Mouse (Mus musculus): ENCODE data around the gene Card10.

Gene Card10

GRCm38 (mm10) chr15:78778077-78778870 is 24.6 kb downstream of the Card10 start:
- DNase-seq (ENCODE audit: inconsistent age in 2 of 2, low spot score in 1 of 2) = peak; percentile 86 to 95

- DNase-seq (ENCODE audit: inconsistent age in 2 of 2, low spot score in 1 of 2) = peak; percentile 80 to 85
These were observed 29.5 kb downstream of the Card10 start, which contains the start of gene Mfng for GRCm38 (mm10) chr15:78773290-78773729. Gene Mfng, minus strand, starts transcription at chr15:78773475.

GRCm38 (mm10) chr15:78772856-78773255 is 30.0 kb downstream of the Card10 start:
- DNase-seq (ENCODE audit: inconsistent age in 2 of 2, low spot score in 1 of 2) = no peak

GRCm38 (mm10) chr15:78772368-78772763 is 30.5 kb downstream of the Card10 start:
- DNase-seq (ENCODE audit: inconsistent age in 2 of 2, low spot score in 1 of 2) = peak; percentile 54 to 66

GRCm38 (mm10) chr15:78771531-78772367 is 31.1 kb downstream of the Card10 start:
- DNase-seq (ENCODE audit: inconsistent age in 2 of 2, low spot score in 1 of 2) = peak; percentile 53 to 69

GRCm38 (mm10) chr15:78770983-78771355 is 31.9 kb downstream of the Card10 start:
- DNase-seq (ENCODE audit: inconsistent age in 2 of 2, low spot score in 1 of 2) = no peak

GRCm38 (mm10) chr15:78770234-78770982 is 32.4 kb downstream of the Card10 start:
- DNase-seq (ENCODE audit: inconsistent age in 2 of 2, low spot score in 1 of 2) = no peak

- DNase-seq (ENCODE audit: inconsistent age in 2 of 2, low spot score in 1 of 2) = no peak
These were observed 33.8 kb downstream of the Card10 start for GRCm38 (mm10) chr15:78769064-78769463.

- DNase-seq (ENCODE audit: inconsistent age in 2 of 2, low spot score in 1 of 2) = no peak
These were observed 39.1 kb downstream of the Card10 start for GRCm38 (mm10) chr15:78763704-78764103.

- DNase-seq (ENCODE audit: inconsistent age in 2 of 2, low spot score in 1 of 2) = no peak
These were observed 39.6 kb downstream of the Card10 start for GRCm38 (mm10) chr15:78763210-78763609.

GRCm38 (mm10) chr15:78761112-78761511 is 41.7 kb downstream of the Card10 start:
- DNase-seq (ENCODE audit: inconsistent age in 2 of 2, low spot score in 1 of 2) = no peak

- DNase-seq (ENCODE audit: inconsistent age in 2 of 2, low spot score in 1 of 2) = no peak
These were observed 44.7 kb downstream of the Card10 start for GRCm38 (mm10) chr15:78758132-78758531.

- DNase-seq (ENCODE audit: inconsistent age in 2 of 2, low spot score in 1 of 2) = peak in 1 of 2 experiments; percentile 39
These were observed 46.7 kb downstream of the Card10 start for GRCm38 (mm10) chr15:78755966-78756725.

GRCm38 (mm10) chr15:78755226-78755625 is 47.6 kb downstream of the Card10 start:
- peak in 1 of 2 experiments; percentile 72 for DNase-seq (ENCODE audit: inconsistent age in 2 of 2, low spot score in 1 of 2)

GRCm38 (mm10) chr15:78754144-78754543 is 48.7 kb downstream of the Card10 start:
- DNase-seq (ENCODE audit: inconsistent age in 2 of 2, low spot score in 1 of 2) = no peak

GRCm38 (mm10) chr15:78752991-78753390 is 49.9 kb downstream of the Card10 start:
- no peak for DNase-seq (ENCODE audit: inconsistent age in 2 of 2, low spot score in 1 of 2)

- DNase-seq (ENCODE audit: inconsistent age in 2 of 2, low spot score in 1 of 2) = no peak
These were observed 52.1 kb downstream of the Card10 start for GRCm38 (mm10) chr15:78750608-78751350.

- peak; percentile 26 to 60 for DNase-seq (ENCODE audit: inconsistent age in 2 of 2, low spot score in 1 of 2)
These were observed 53.0 kb downstream of the Card10 start for GRCm38 (mm10) chr15:78749855-78750254.

GRCm38 (mm10) chr15:78744206-78744605 is 58.6 kb downstream of the Card10 start:
- DNase-seq (ENCODE audit: inconsistent age in 2 of 2, low spot score in 1 of 2) = peak; percentile 72 to 92

GRCm38 (mm10) chr15:78742831-78743230 is 60.0 kb downstream of the Card10 start:
- no peak for DNase-seq (ENCODE audit: inconsistent age in 2 of 2, low spot score in 1 of 2)
